Mouse (Mus musculus): Measurements from ENCODE around the gene Gm10721. TPM values are rescaled to one million over a fixed set of nuclear protein-coding genes. Genes with fewer than 3 reads are reported as not detected.
"Not testable (repeated sequence)": the region's sequence is repeated elsewhere in the genome, so short reads cannot be mapped to it uniquely, and the experiment has no call there.

The Gm10721 gene
- polyA plus RNA-seq, 1 experiment from 2014 or later = not detected

DNA sequence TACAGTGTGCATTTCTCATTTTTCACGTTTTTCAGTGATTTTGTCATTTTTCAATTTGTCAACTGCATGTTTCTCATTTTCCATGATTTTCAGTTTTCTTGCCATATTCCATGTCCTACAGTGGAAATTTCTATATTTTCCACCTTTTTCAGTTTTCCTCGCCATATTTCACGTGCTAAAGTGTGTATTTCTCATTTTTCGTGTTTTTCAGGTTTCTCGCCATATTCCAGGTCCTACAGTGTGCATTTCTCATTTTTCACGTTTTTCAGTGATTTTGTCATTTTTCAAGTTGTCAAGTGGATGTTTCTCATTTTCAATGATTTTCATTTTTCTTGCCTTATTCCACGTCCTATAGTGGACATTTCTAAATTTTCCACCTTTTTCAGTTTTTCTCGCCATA lies 23.6 kb downstream of the Gm10721 start, which contains the start of gene Gm10715:
Gene Gm10715 (plus strand): TSS at position 301 of the 400 bp plus-strand sequence.
- H3K4me3 ChIP-seq (replicated peaks; ENCODE audit: low read length); H3K36me3 ChIP-seq (replicated peaks; ENCODE audit: control insufficient read depth, insufficient read depth); H3K27me3 ChIP-seq (ENCODE audit: control insufficient read depth, insufficient read depth, low read length); H3K9me3 ChIP-seq (ENCODE audit: control insufficient read depth, low read length); H3K27ac ChIP-seq; DNase-seq (ENCODE audit: low spot score); H3K9ac ChIP-seq; H3K4me1 ChIP-seq (replicated peaks; ENCODE audit: control insufficient read depth, insufficient read depth, low read length); ATAC-seq (ENCODE audit: low FRiP score); H3K4me2 ChIP-seq (replicated peaks): not testable (repeated sequence)
- 70% methylated on average over 6 of the region's 8 CpGs for WGBS

DNA sequence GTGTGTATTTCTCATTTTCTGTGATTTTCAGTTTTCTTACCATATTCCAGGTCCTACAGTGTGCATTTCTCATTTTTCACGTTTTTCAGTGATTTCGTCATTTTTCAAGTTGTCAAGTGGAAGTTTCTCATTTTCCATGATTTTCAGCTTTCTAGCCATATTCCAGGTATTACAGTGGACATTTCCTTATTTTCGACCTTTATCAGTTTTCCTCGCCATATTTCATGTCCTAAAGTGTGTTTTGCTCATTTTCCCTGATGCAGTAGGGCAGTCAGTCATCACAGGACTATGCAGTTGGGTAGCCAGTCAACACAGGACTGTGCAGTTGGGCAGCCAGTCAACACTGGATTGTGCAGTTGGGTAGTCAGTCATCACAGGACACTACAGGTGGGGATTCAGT lies 25.2 kb downstream of the Gm10721 start:
- H3K27me3 ChIP-seq (ENCODE audit: control insufficient read depth, insufficient read depth, low read length); H3K4me1 ChIP-seq (replicated peaks; ENCODE audit: control insufficient read depth, insufficient read depth, low read length); H3K4me2 ChIP-seq (replicated peaks); H3K27ac ChIP-seq; DNase-seq (ENCODE audit: low spot score); H3K9ac ChIP-seq; H3K4me3 ChIP-seq (replicated peaks; ENCODE audit: low read length); H3K36me3 ChIP-seq (replicated peaks; ENCODE audit: control insufficient read depth, insufficient read depth); ATAC-seq (ENCODE audit: low FRiP score); H3K9me3 ChIP-seq (ENCODE audit: control insufficient read depth, low read length): not testable (repeated sequence)
- WGBS = 70% methylated on average over 4 of the region's 4 CpGs

Small RNA genes within 50 kb of the gene (microRNA-seq; reads per million reads assigned to microRNA genes)
- gene Mir101c = not detected

Other genes with a start within 250 kb of the Gm10721 start
- gene Gm10722, start 12.2 kb upstream of the Gm10721 start, polyA plus RNA-seq (2014; fragmentation: Nextera tagmentation; extraction: Ambion mirVana) = not detected in 2 replicates
- not detected in 2 replicates for gene Gm11168, start 9.8 kb upstream of the Gm10721 start, polyA plus RNA-seq (2014; fragmentation: Nextera tagmentation; extraction: Ambion mirVana)
- not detected in 2 replicates for gene Gm10720, start 2.5 kb downstream of the Gm10721 start, polyA plus RNA-seq (2014; fragmentation: Nextera tagmentation; extraction: Ambion mirVana)
- 0.47 TPM in 1 of 2 replicates, not detected in the other for gene Gm10719, start 4.3 kb downstream of the Gm10721 start, polyA plus RNA-seq (2014; fragmentation: Nextera tagmentation; extraction: Ambion mirVana)
- gene Gm10718, start 10.4 kb downstream of the Gm10721 start, polyA plus RNA-seq (2014; fragmentation: Nextera tagmentation; extraction: Ambion mirVana) = 0.86 TPM in 1 of 2 replicates, not detected in the other
- gene Gm10717, start 12.3 kb downstream of the Gm10721 start, polyA plus RNA-seq (2014; fragmentation: Nextera tagmentation; extraction: Ambion mirVana) = 1.0 TPM in 1 of 2 replicates, not detected in the other
- gene Gm17535, start 21.5 kb downstream of the Gm10721 start, polyA plus RNA-seq (2014; fragmentation: Nextera tagmentation; extraction: Ambion mirVana) = not detected in 2 replicates
- not detected in 2 replicates for gene Gm10715, start 23.7 kb downstream of the Gm10721 start, polyA plus RNA-seq (2014; fragmentation: Nextera tagmentation; extraction: Ambion mirVana)